Mouse (Mus musculus) hindbrain, embryonic 11.5 days (tissue): Measurements from ENCODE around the gene Lsamp. TPM values are rescaled to one million over a fixed set of nuclear protein-coding genes. Genes with fewer than 3 reads are reported as not detected.

Source experiments
- ATAC-seq: fragments of 200-750 bp; cut with Nextera tagmentation; 2 replicates; pipeline ENCODE4 v1.8.0; 2017; ENCODE audit warnings: mild to moderate bottlenecking, moderate TSS enrichment, moderate library complexity; ENCODE audit not compliant: low FRiP score
- DNase-seq: peaks from one replicate; pipeline ENCODE4 v3.0.0-alpha.2; 2015; ENCODE audit warnings: low spot score
- H3K27ac ChIP-seq: fragments of 300-500 bp; sonication (generic); 2 replicates; pipeline ENCODE4 v1.5.1; 2014; ENCODE audit warnings: mild to moderate bottlenecking, low read depth, low read length
- H3K27me3 ChIP-seq: fragments of 300-500 bp; sonication (generic); 2 replicates; pipeline ENCODE4 v1.6.1; 2014; ENCODE audit warnings: mild to moderate bottlenecking, low read length, moderate library complexity, mixed read lengths; ENCODE audit not compliant: control insufficient read depth, insufficient read depth
- H3K36me3 ChIP-seq: fragments of 300-500 bp; sonication (generic); 2 replicates; pipeline ENCODE4 v1.6.1; 2014; ENCODE audit warnings: mild to moderate bottlenecking, low read length, moderate library complexity, mixed read lengths; ENCODE audit not compliant: control insufficient read depth, insufficient read depth
- H3K4me1 ChIP-seq: fragments of 300-500 bp; sonication (generic); replicated peaks from 2 replicates; pipeline ENCODE4 v1.6.1; 2014; ENCODE audit warnings: low read length, mixed read lengths; ENCODE audit not compliant: control insufficient read depth, insufficient read depth
- H3K4me2 ChIP-seq: fragments of 300-500 bp; sonication (generic); replicated peaks from 2 replicates; pipeline ENCODE4 v1.6.1; 2014; ENCODE audit warnings: mild to moderate bottlenecking, low read depth, low read length
- H3K4me3 ChIP-seq: fragments of 300-500 bp; sonication (generic); 2 replicates; pipeline ENCODE4 v1.5.1; 2014; ENCODE audit warnings: low read depth, low read length
- H3K9ac ChIP-seq: fragments of 300-500 bp; sonication (generic); 2 replicates; pipeline ENCODE4 v1.6.1; 2014; ENCODE audit warnings: low read depth, low read length
- H3K9me3 ChIP-seq: fragments of 300-500 bp; sonication (generic); 2 replicates; pipeline ENCODE4 v1.6.1; 2016; ENCODE audit warnings: low read length; ENCODE audit not compliant: control insufficient read depth
- WGBS: fragments of 180-500 bp; shearing (Covaris S2); extraction: QIAGEN DNeasy Blood & Tissue Kit; methylation state at CpG from one replicate; pipeline ENCODE4 v1.1.7; 2014; 5-methylcytosine and 5-hydroxymethylcytosine counted together
- polyA plus RNA-seq: library from polyadenylated mRNA; unstranded; fragments of >200 nt; fragmentation: Nextera tagmentation; extraction: Ambion mirVana; gene quantifications from 2 replicates; pipeline ENCODE4 v1.2.1, GENCODE M21; 2014

The Lsamp gene
- polyA plus RNA-seq, 1 experiment from 2014 or later, result 16.3 TPM

DNA sequence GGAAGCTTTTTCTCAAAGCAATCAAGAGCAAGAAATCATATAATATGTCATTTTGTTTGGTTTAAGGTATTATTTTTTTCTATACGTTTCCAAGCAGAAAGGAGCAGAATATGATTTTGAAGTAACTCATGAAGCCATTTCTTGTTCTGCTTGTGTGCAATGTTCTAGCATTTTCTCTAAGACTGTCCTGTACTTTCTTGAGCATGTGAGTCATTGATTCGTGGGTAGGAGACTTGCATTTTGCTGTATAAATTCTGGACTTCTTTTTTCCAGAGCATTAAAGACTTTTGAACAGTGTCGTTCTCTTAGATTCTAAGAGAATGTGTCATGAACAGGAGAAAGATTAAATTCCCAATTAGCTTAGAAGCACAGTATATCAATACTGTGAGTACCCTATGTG lies 1118.6 kb downstream of the Lsamp start:
- H3K27me3 ChIP-seq, result no peaks in the 10 kb centered on the region
- WGBS, result 84% methylated on average over 3 of the region's 3 CpGs
- H3K27ac ChIP-seq, result no peak overlapping the region

DNA sequence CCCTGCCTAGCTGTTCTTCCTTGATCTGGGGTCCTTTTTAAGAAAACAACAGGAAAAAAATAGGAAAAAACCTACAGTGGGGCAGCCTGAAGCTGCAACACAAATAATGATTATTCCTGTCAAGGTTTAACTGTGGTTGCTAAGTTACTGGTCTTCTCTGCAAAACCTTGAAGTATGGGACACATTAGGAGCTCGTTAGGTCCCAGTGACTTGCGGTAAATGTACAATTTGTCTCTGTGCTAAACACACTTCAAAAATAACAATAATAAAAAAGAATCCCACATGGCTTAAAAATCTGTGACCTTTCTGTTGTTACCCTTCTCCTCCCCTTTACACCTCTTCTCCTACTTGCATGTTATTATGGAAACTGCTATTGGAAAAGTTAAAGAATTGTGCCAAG lies 1140.2 kb downstream of the Lsamp start:
- WGBS, result 74% methylated on average over 2 of the region's 2 CpGs
- Histone ChIP-seq H3K27ac (no peak overlapping the region), H3K27me3 (no peaks in the 10 kb centered on the region), H3K36me3 (no peaks in the 10 kb centered on the region), H3K4me1 (no peaks in the 10 kb centered on the region), H3K9ac (no peak overlapping the region), H3K4me2 (no peak overlapping the region), H3K4me3 (no peak overlapping the region), H3K9me3 (no peaks in the 10 kb centered on the region)
- ATAC-seq, result no peak
- DNase-seq, result no peak

More for the DNA sequence above, 1118.6 kb downstream of the Lsamp start:
- H3K9ac ChIP-seq, result no peak overlapping the region
- H3K4me2 ChIP-seq, result no peak overlapping the region
- ATAC-seq, result no peak
- H3K4me1 ChIP-seq, result no peaks in the 10 kb centered on the region
- H3K36me3 ChIP-seq, result no peaks in the 10 kb centered on the region
- no peaks in the 10 kb centered on the region for H3K9me3 ChIP-seq
- H3K4me3 ChIP-seq, result no peak overlapping the region
- DNase-seq, result no peak

GRCm38 (mm10) chr16:41125051-41125450 lies 1140.9 kb downstream of the Lsamp start:
- 92% methylated on average over 2 of the region's 2 CpGs for WGBS
- no peak for DNase-seq
- Histone ChIP-seq H3K4me1 (no peaks in the 10 kb centered on the region), H3K27me3 (no peaks in the 10 kb centered on the region), H3K36me3 (no peaks in the 10 kb centered on the region), H3K9ac (no peak overlapping the region), H3K4me2 (no peak overlapping the region), H3K27ac (no peak overlapping the region), H3K9me3 (no peaks in the 10 kb centered on the region), H3K4me3 (no peak overlapping the region)
- ATAC-seq, result no peak

DNA sequence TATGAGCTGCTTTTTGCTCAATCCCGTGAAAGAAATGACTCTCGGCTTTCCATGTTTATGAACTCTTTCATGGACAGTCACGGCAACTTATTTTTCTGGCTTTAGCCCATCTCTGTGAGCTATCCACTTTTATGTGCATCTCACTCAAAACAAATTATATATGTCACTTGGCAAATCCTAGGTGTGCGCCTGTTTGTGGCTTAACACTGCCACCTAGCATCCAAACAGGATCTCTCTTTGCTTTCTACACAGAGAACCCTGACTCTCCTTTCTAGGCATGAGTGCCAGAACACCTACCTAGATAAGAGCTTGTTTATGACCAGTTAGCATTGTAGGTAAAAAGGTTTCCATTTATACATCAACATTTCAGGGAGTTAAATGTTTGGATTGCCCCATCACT lies 1146.9 kb downstream of the Lsamp start:
- ATAC-seq (no peak), DNase-seq (no peak)
- no peak overlapping the region for H3K4me3 ChIP-seq
- no peak overlapping the region for H3K4me2 ChIP-seq
- no peaks in the 10 kb centered on the region for H3K9me3 ChIP-seq
- no peaks in the 10 kb centered on the region for H3K36me3 ChIP-seq
- no peaks in the 10 kb centered on the region for H3K27me3 ChIP-seq
- no peak overlapping the region for H3K27ac ChIP-seq
- no peaks in the 10 kb centered on the region for H3K4me1 ChIP-seq
- H3K9ac ChIP-seq, result no peak overlapping the region
- WGBS, result 78% methylated on average over 4 of the region's 4 CpGs

DNA sequence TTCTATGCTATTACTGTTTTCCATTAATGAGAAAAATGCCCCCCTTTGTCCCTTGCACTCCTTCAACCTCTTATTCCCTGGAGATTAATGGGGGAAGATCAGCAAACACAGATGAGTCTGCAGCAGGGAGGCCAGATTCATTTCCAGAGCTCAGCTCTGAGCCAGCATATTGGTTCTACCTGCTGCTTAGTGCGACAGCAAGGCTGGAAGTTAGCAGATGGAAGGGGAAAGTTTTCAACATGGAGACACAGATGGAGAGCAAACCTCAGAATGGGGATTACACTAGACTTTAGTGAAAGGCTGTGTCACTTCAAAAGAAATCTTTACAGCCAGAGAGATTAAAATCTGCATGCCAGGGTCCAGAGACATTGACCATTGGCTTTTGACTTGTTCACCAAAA lies 1188.7 kb downstream of the Lsamp start:
- Histone ChIP-seq H3K4me1 (no peaks in the 10 kb centered on the region), H3K27ac (no peak overlapping the region), H3K9ac (no peak overlapping the region), H3K27me3 (no peaks in the 10 kb centered on the region), H3K9me3 (no peaks in the 10 kb centered on the region), H3K36me3 (no peaks in the 10 kb centered on the region), H3K4me2 (no peak overlapping the region), H3K4me3 (no peak overlapping the region)
- ATAC-seq (no peak), DNase-seq (no peak)
- WGBS, result 71% methylated on average over 1 of the region's 1 CpGs

DNA sequence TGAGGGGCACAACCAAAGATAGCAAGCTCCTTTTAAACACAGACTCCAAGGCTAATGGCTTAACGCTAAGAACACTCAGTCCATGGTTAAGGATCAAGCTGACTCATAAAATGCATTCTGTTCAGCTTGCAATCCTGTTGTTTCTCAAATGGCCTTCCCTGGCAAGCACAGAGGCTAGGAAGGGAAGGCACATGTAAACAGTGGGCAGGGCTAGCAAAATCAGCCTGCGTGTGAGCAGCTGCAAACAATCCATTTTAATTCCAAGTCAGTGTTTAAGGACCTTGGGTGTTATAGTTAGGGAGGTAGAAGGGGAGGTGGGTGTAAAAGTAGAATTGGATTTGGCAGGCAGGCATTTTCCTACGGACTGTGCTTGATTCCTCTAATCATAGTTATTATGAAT lies 1195.4 kb downstream of the Lsamp start:
- DNase-seq (no peak), ATAC-seq (no peak)
- H3K9ac ChIP-seq, result no peak overlapping the region
- no peaks in the 10 kb centered on the region for H3K9me3 ChIP-seq
- H3K4me3 ChIP-seq, result no peak overlapping the region
- no peaks in the 10 kb centered on the region for H3K4me1 ChIP-seq
- no peaks in the 10 kb centered on the region for H3K36me3 ChIP-seq
- no peaks in the 10 kb centered on the region for H3K27me3 ChIP-seq
- WGBS, result 78% methylated on average over 3 of the region's 3 CpGs
- no peak overlapping the region for H3K27ac ChIP-seq
- no peak overlapping the region for H3K4me2 ChIP-seq

- Histone ChIP-seq H3K4me1 (no peaks in the 10 kb centered on the region), H3K4me2 (no peak overlapping the region), H3K27me3 (no peaks in the 10 kb centered on the region), H3K9ac (no peak overlapping the region), H3K9me3 (no peaks in the 10 kb centered on the region), H3K36me3 (no peaks in the 10 kb centered on the region), H3K4me3 (no peak overlapping the region), H3K27ac (no peak overlapping the region)
- DNase-seq (no peak), ATAC-seq (no peak)
- 56% methylated on average over 3 of the region's 3 CpGs for WGBS
Measured at GRCm38 (mm10) chr16:41180867-41181266, 1196.7 kb downstream of the Lsamp start.

DNA sequence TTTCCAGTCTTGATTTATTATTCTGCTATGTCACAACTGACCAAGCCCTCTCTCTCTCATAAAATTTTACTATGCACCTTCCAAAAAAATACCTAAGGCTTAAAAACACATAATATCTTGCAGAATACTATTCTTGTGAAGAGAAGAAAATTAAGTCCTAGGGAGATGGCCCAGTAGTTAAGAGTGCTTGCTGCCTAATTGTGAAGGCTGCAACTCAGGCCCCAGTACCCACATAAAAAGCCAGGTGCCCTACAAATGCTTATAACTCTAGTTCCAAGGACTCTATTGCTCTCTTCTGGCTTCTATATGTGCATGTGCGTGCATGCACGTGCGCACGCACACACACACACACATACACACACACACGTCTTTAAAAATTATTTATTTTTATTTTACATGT lies 1225.9 kb downstream of the Lsamp start:
- WGBS, result 92% methylated on average over 5 of the region's 5 CpGs
- H3K4me1 ChIP-seq, result no peaks in the 10 kb centered on the region
- H3K9me3 ChIP-seq, result no peaks in the 10 kb centered on the region
- H3K27ac ChIP-seq, result no peak overlapping the region
- H3K27me3 ChIP-seq, result no peaks in the 10 kb centered on the region
- ATAC-seq (no peak), DNase-seq (no peak)
- H3K9ac ChIP-seq, result no peak overlapping the region
- H3K4me2 ChIP-seq, result no peak overlapping the region
- no peaks in the 10 kb centered on the region for H3K36me3 ChIP-seq
- no peak overlapping the region for H3K4me3 ChIP-seq

DNA sequence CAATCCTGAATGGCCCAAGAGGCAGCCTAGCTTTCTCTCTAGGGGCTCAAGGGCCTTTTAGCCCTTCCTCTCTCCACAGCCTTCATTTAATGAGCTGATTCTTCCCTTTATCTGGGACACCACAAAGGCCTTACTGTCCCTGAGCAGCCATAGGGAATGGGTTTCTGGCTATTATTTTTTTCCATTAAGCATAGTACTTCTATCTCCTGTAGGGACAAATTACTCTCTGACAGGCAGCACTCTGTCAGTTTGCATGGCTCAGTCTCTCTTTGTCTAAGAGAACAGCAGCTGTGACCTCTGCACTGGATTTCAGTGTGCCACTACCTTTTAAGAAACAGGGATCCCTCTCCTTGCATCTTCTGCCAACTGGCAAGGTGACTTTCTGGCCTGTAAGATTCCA lies 1251.7 kb downstream of the Lsamp start:
- Histone ChIP-seq H3K9ac (no peak overlapping the region), H3K9me3 (no peaks in the 10 kb centered on the region), H3K36me3 (no peaks in the 10 kb centered on the region), H3K4me2 (no peak overlapping the region), H3K4me3 (no peak overlapping the region), H3K27ac (no peak overlapping the region), H3K27me3 (no peaks in the 10 kb centered on the region), H3K4me1 (no peaks in the 10 kb centered on the region)
- no peak for ATAC-seq
- DNase-seq, result no peak
